Mouse (Mus musculus) cerebellum, adult 9-10 months (tissue): Measurements from ENCODE around the gene Ssh2.

Experiments used
- DNase-seq: peaks from one replicate; pipeline ENCODE4 v3.0.0; 2022

Ssh2 gene

GRCm38 (mm10) chr11:77215951-77216760 is at the start of gene Ssh2:
Gene Ssh2 (plus strand): TSS chr11:77216287.
- DNase-seq: peak; percentile 79

- DNase-seq: peak; percentile 5
These were observed 42.4 kb upstream of the Ssh2 start for GRCm38 (mm10) chr11:77173731-77174130.

- no peak for DNase-seq
These were observed 41.6 kb upstream of the Ssh2 start for GRCm38 (mm10) chr11:77174531-77174930.

- DNase-seq: no peak
These were observed 36.3 kb upstream of the Ssh2 start for GRCm38 (mm10) chr11:77179771-77180170.

- peak; percentile 19 for DNase-seq
These were observed 35.2 kb upstream of the Ssh2 start for GRCm38 (mm10) chr11:77180886-77181285.

GRCm38 (mm10) chr11:77181528-77181927 is 34.6 kb upstream of the Ssh2 start:
- no peak for DNase-seq

GRCm38 (mm10) chr11:77182041-77182440 is 34.0 kb upstream of the Ssh2 start:
- DNase-seq: no peak

- no peak for DNase-seq
These were observed 33.5 kb upstream of the Ssh2 start for GRCm38 (mm10) chr11:77182616-77183015.

GRCm38 (mm10) chr11:77184926-77185325 is 31.2 kb upstream of the Ssh2 start:
- no peak for DNase-seq

- no peak for DNase-seq
These were observed 27.2 kb upstream of the Ssh2 start, which contains the start of gene Efcab5 for GRCm38 (mm10) chr11:77188868-77189267. Gene Efcab5 (minus strand): TSS chr11:77188968.

GRCm38 (mm10) chr11:77193410-77193809 is 22.7 kb upstream of the Ssh2 start:
- DNase-seq: no peak

GRCm38 (mm10) chr11:77193941-77194553 is 22.0 kb upstream of the Ssh2 start:
- no peak for DNase-seq

GRCm38 (mm10) chr11:77194762-77195161 is 21.3 kb upstream of the Ssh2 start:
- no peak for DNase-seq

GRCm38 (mm10) chr11:77195360-77196109 is 20.6 kb upstream of the Ssh2 start:
- no peak for DNase-seq

GRCm38 (mm10) chr11:77196181-77197143 is 19.6 kb upstream of the Ssh2 start:
- no peak for DNase-seq

GRCm38 (mm10) chr11:77199636-77200035 is 16.5 kb upstream of the Ssh2 start:
- DNase-seq: no peak

GRCm38 (mm10) chr11:77200703-77201102 is 15.4 kb upstream of the Ssh2 start:
- no peak for DNase-seq

GRCm38 (mm10) chr11:77214142-77214692 is 1.9 kb upstream of the Ssh2 start:
- no peak for DNase-seq

GRCm38 (mm10) chr11:77214755-77215154 is 1.3 kb upstream of the Ssh2 start:
- peak; percentile 75 for DNase-seq

GRCm38 (mm10) chr11:77215483-77215882 is 604 bp upstream of the Ssh2 start:
- DNase-seq: no peak

GRCm38 (mm10) chr11:77216761-77217130 is 659 bp downstream of the Ssh2 start:
- DNase-seq: peak; percentile 56

- no peak for DNase-seq
These were observed 14.7 kb downstream of the Ssh2 start for GRCm38 (mm10) chr11:77230765-77231164.
